Mouse (Mus musculus): ENCODE measurements at regions not wholly inside any gene's neighbourhood (a gene's known extent, or its start where the extent isn't known, plus 50 kb on each side); places are given as distances from the start of the nearest gene placed in this dataset.

GRCm38 (mm10) chr13:97705926-97706325 lies 54.5 kb downstream of the Gm10260 start:
- WGBS: 95% methylated on average over 5 of the region's 5 CpGs

GRCm38 (mm10) chr13:97704541-97704940 lies 55.9 kb downstream of the Gm10260 start:
- no peak overlapping the region for H3K27ac ChIP-seq (ENCODE audit: insufficient read depth, low read length)
- no peaks in the 10 kb centered on the region for H3K36me3 ChIP-seq (ENCODE audit: control insufficient read depth, insufficient read depth, low read length)
- no peak for DNase-seq (ENCODE audit: low read depth in 1 of 2, low spot score in 2 of 2)
- H3K4me3 ChIP-seq (ENCODE audit: extremely low read depth, insufficient read depth, insufficient read length): no peak overlapping the region
- no peaks in the 10 kb centered on the region for H3K27me3 ChIP-seq (ENCODE audit: control insufficient read depth, insufficient read depth, low read length)
- no peaks in the 10 kb centered on the region for H3K4me1 ChIP-seq (ENCODE audit: control insufficient read depth, insufficient read depth, insufficient read length)
- TF ChIP-seq POLR2A (IDR thresholded peaks at IDR 0.05; ENCODE audit: low read depth, low read length) (no peak), CTCF (IDR thresholded peaks at IDR 0.05; ENCODE audit: extremely low read depth, insufficient read depth, insufficient read length, insufficient replicate concordance) (no peak)
- WGBS: 93% methylated on average over 4 of the region's 4 CpGs

More at GRCm38 (mm10) chr13:97705926-97706325, 54.5 kb downstream of the Gm10260 start:
- H3K4me1 ChIP-seq (ENCODE audit: control insufficient read depth, insufficient read depth, insufficient read length): no peaks in the 10 kb centered on the region
- no peak for DNase-seq (ENCODE audit: low read depth in 1 of 2, low spot score in 2 of 2)
- no peak overlapping the region for H3K27ac ChIP-seq (ENCODE audit: insufficient read depth, low read length)
- H3K27me3 ChIP-seq (ENCODE audit: control insufficient read depth, insufficient read depth, low read length): no peaks in the 10 kb centered on the region
- TF ChIP-seq POLR2A (IDR thresholded peaks at IDR 0.05; ENCODE audit: low read depth, low read length): no peak
- TF ChIP-seq CTCF (IDR thresholded peaks at IDR 0.05; ENCODE audit: extremely low read depth, insufficient read depth, insufficient read length, insufficient replicate concordance): no peak
- no peak overlapping the region for H3K4me3 ChIP-seq (ENCODE audit: extremely low read depth, insufficient read depth, insufficient read length)
- no peaks in the 10 kb centered on the region for H3K36me3 ChIP-seq (ENCODE audit: control insufficient read depth, insufficient read depth, low read length)

GRCm38 (mm10) chr13:97698967-97699366 lies 61.5 kb downstream of the Gm10260 start:
- DNase-seq (ENCODE audit: low read depth in 1 of 2, low spot score in 2 of 2): no peak
- Histone ChIP-seq H3K27me3 (ENCODE audit: control insufficient read depth, insufficient read depth, low read length) (no peaks in the 10 kb centered on the region), H3K27ac (ENCODE audit: insufficient read depth, low read length) (no peak overlapping the region), H3K4me3 (ENCODE audit: extremely low read depth, insufficient read depth, insufficient read length) (no peak overlapping the region), H3K4me1 (ENCODE audit: control insufficient read depth, insufficient read depth, insufficient read length) (no peaks in the 10 kb centered on the region), H3K36me3 (ENCODE audit: control insufficient read depth, insufficient read depth, low read length) (no peaks in the 10 kb centered on the region)
- 66% methylated on average over 2 of the region's 2 CpGs for WGBS
- TF ChIP-seq POLR2A (IDR thresholded peaks at IDR 0.05; ENCODE audit: low read depth, low read length) (no peak), CTCF (IDR thresholded peaks at IDR 0.05; ENCODE audit: extremely low read depth, insufficient read depth, insufficient read length, insufficient replicate concordance) (no peak)

DNA sequence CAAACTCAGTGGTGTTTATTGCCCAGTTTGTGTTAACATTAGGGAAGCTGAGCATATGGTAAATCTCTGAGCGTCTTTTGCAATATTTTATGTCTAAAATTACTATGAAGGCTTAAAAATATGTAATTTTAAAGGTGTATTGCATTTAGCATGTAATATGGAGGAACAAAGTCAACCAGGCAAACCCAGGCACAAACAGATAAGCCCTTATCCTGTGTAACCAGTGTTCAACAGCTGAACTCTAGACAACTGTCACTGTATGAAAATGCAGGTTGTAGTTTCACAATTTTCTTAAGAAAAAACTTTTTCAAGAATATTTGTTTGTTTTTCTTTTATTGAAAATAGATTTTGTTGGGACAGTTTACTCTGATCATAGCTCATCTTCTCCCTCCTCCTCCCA lies 62.1 kb downstream of the Gm10260 start:
- Histone ChIP-seq H3K27ac (ENCODE audit: insufficient read depth, low read length) (no peak overlapping the region), H3K36me3 (ENCODE audit: control insufficient read depth, insufficient read depth, low read length) (no peaks in the 10 kb centered on the region), H3K4me1 (ENCODE audit: control insufficient read depth, insufficient read depth, insufficient read length) (no peaks in the 10 kb centered on the region), H3K27me3 (ENCODE audit: control insufficient read depth, insufficient read depth, low read length) (no peaks in the 10 kb centered on the region), H3K4me3 (ENCODE audit: extremely low read depth, insufficient read depth, insufficient read length) (no peak overlapping the region)
- no peak for DNase-seq (ENCODE audit: low read depth in 1 of 2, low spot score in 2 of 2)
- TF ChIP-seq CTCF (IDR thresholded peaks at IDR 0.05; ENCODE audit: extremely low read depth, insufficient read depth, insufficient read length, insufficient replicate concordance): no peak
- no peak for TF ChIP-seq POLR2A (IDR thresholded peaks at IDR 0.05; ENCODE audit: low read depth, low read length)
- 80% methylated on average over 1 of the region's 1 CpGs for WGBS

DNA sequence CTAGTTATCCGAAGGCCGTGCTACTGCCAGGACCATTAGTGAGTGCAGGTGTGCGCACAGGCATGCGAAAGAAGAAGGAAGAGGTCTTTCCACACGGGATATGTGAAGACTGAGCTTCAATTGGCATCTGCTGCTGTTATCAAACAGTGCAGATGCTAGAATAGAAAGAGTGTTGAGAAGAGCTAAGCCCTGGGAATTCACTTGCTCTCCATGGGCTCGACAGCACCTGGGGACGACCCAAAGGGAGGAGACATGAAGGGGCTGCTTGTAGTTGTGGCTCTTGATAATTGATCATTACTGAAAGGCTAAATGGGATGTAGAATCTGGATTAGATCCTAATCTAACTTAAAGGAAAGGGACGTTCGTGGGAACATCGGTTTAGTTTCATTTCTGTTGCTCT lies 63.2 kb downstream of the Gm10260 start:
- no peaks in the 10 kb centered on the region for H3K36me3 ChIP-seq (ENCODE audit: control insufficient read depth, insufficient read depth, low read length)
- no peak for DNase-seq (ENCODE audit: low read depth in 1 of 2, low spot score in 2 of 2)
- WGBS: 82% methylated on average over 10 of the region's 10 CpGs
- no peak for TF ChIP-seq CTCF (IDR thresholded peaks at IDR 0.05; ENCODE audit: extremely low read depth, insufficient read depth, insufficient read length, insufficient replicate concordance)
- no peak for TF ChIP-seq POLR2A (IDR thresholded peaks at IDR 0.05; ENCODE audit: low read depth, low read length)
- no peak overlapping the region for H3K27ac ChIP-seq (ENCODE audit: insufficient read depth, low read length)
- H3K27me3 ChIP-seq (ENCODE audit: control insufficient read depth, insufficient read depth, low read length): no peaks in the 10 kb centered on the region
- H3K4me1 ChIP-seq (ENCODE audit: control insufficient read depth, insufficient read depth, insufficient read length): no peaks in the 10 kb centered on the region
- no peak overlapping the region for H3K4me3 ChIP-seq (ENCODE audit: extremely low read depth, insufficient read depth, insufficient read length)

GRCm38 (mm10) chr13:97695022-97695421 lies 65.4 kb downstream of the Gm10260 start:
- 91% methylated on average over 2 of the region's 2 CpGs for WGBS

GRCm38 (mm10) chr13:97694356-97694990 lies 66.0 kb downstream of the Gm10260 start:
- no peak for DNase-seq (ENCODE audit: low read depth in 1 of 2, low spot score in 2 of 2)
- H3K36me3 ChIP-seq (ENCODE audit: control insufficient read depth, insufficient read depth, low read length): no peaks in the 10 kb centered on the region
- 90% methylated on average over 9 of the region's 9 CpGs for WGBS
- H3K27ac ChIP-seq (ENCODE audit: insufficient read depth, low read length): no peak overlapping the region
- no peak overlapping the region for H3K4me3 ChIP-seq (ENCODE audit: extremely low read depth, insufficient read depth, insufficient read length)
- H3K27me3 ChIP-seq (ENCODE audit: control insufficient read depth, insufficient read depth, low read length): no peaks in the 10 kb centered on the region
- no peak for TF ChIP-seq CTCF (IDR thresholded peaks at IDR 0.05; ENCODE audit: extremely low read depth, insufficient read depth, insufficient read length, insufficient replicate concordance)
- TF ChIP-seq POLR2A (IDR thresholded peaks at IDR 0.05; ENCODE audit: low read depth, low read length): no peak
- H3K4me1 ChIP-seq (ENCODE audit: control insufficient read depth, insufficient read depth, insufficient read length): no peaks in the 10 kb centered on the region

More at GRCm38 (mm10) chr13:97695022-97695421, 65.4 kb downstream of the Gm10260 start:
- no peak for DNase-seq (ENCODE audit: low read depth in 1 of 2, low spot score in 2 of 2)
- Histone ChIP-seq H3K36me3 (ENCODE audit: control insufficient read depth, insufficient read depth, low read length) (no peaks in the 10 kb centered on the region), H3K27me3 (ENCODE audit: control insufficient read depth, insufficient read depth, low read length) (no peaks in the 10 kb centered on the region), H3K27ac (ENCODE audit: insufficient read depth, low read length) (no peak overlapping the region), H3K4me1 (ENCODE audit: control insufficient read depth, insufficient read depth, insufficient read length) (no peaks in the 10 kb centered on the region), H3K4me3 (ENCODE audit: extremely low read depth, insufficient read depth, insufficient read length) (no peak overlapping the region)
- TF ChIP-seq POLR2A (IDR thresholded peaks at IDR 0.05; ENCODE audit: low read depth, low read length) (no peak), CTCF (IDR thresholded peaks at IDR 0.05; ENCODE audit: extremely low read depth, insufficient read depth, insufficient read length, insufficient replicate concordance) (no peak)
